Mouse (Mus musculus) intestine, embryonic 14.5 days (tissue): ENCODE data around the gene C130032M10Rik. TPM values are rescaled to one million over a fixed set of nuclear protein-coding genes. Genes with fewer than 3 reads are reported as not detected.

ENCODE experiments used
- polyA plus RNA-seq: library from polyadenylated mRNA; unstranded; fragments of >200 nt; fragmentation: Nextera tagmentation; extraction: Ambion mirVana; gene quantifications from 2 replicates; pipeline ENCODE4 v1.2.1, GENCODE M21; 2014

Gene C130032M10Rik
- polyA plus RNA-seq, 1 experiment from 2014 or later, result not detected

Other genes starting within 250 kb of the C130032M10Rik start
- not detected in 2 replicates for gene Bcl2a1c, start 185.6 kb upstream of the C130032M10Rik start, polyA plus RNA-seq
- 124 and 126 TPM in 2 replicates for gene Crtap, start 125.0 kb upstream of the C130032M10Rik start, polyA plus RNA-seq
- gene Glb1, start 114.6 kb upstream of the C130032M10Rik start, polyA plus RNA-seq, result 72.0 and 76.0 TPM in 2 replicates
- 5.1 and 5.5 TPM in 2 replicates for gene Tmppe, start 114.6 kb upstream of the C130032M10Rik start, polyA plus RNA-seq
- gene Ccr4, start 10.8 kb upstream of the C130032M10Rik start, polyA plus RNA-seq, result 0.08 TPM in 2 replicates
- 2.7 and 2.9 TPM in 2 replicates for gene Trim71, start 48.7 kb downstream of the C130032M10Rik start, polyA plus RNA-seq
- gene Cnot10, start 124.5 kb downstream of the C130032M10Rik start, polyA plus RNA-seq, result 65.8 and 67.6 TPM in 2 replicates
- 41.5 and 55.5 TPM in 2 replicates for gene Dync1li1, start 173.1 kb downstream of the C130032M10Rik start, polyA plus RNA-seq
- 61.4 and 61.5 TPM in 2 replicates for gene Cmtm6, start 215.4 kb downstream of the C130032M10Rik start, polyA plus RNA-seq